Mouse (Mus musculus) hindlimb bud, embryonic 11.5 days (tissue): ENCODE results near the gene Pold2.
"Not testable (repeated sequence)": the region's sequence is repeated elsewhere in the genome, so short reads cannot be mapped to it uniquely, and the experiment has no call there.

Experiments used
- DNase-seq: peaks from one replicate; pipeline ENCODE4 v3.0.0-alpha.2; 2012; ENCODE audit warnings: low read depth, low spot score; ENCODE audit errors: extremely low spot score

Gene Pold2

GRCm38 (mm10) chr11:5898531-5898930 lies 20.4 kb upstream of the Pold2 start, which contains the start of gene Myl7:
Myl7 (minus strand) TSS chr11:5898782.
- DNase-seq: no peak

- DNase-seq: no peak
These were observed 19.7 kb upstream of the Pold2 start for GRCm38 (mm10) chr11:5897839-5898238.

GRCm38 (mm10) chr11:5897230-5897629 lies 19.1 kb upstream of the Pold2 start:
- DNase-seq: no peak

- no peak for DNase-seq
These were observed 15.7 kb upstream of the Pold2 start for GRCm38 (mm10) chr11:5893807-5894206.

GRCm38 (mm10) chr11:5892810-5893368 lies 14.8 kb upstream of the Pold2 start:
- DNase-seq: no peak

GRCm38 (mm10) chr11:5892151-5892591 lies 14.1 kb upstream of the Pold2 start:
- DNase-seq: no peak

- not testable (repeated sequence) for DNase-seq
These were observed 10.5 kb upstream of the Pold2 start for GRCm38 (mm10) chr11:5888563-5888962.

GRCm38 (mm10) chr11:5887250-5887649 lies 9.2 kb upstream of the Pold2 start:
- DNase-seq: no peak

GRCm38 (mm10) chr11:5886187-5886586 lies 8.1 kb upstream of the Pold2 start:
- DNase-seq: no peak

GRCm38 (mm10) chr11:5882518-5882917 lies 4.4 kb upstream of the Pold2 start:
- no peak for DNase-seq

GRCm38 (mm10) chr11:5879905-5880304 lies 1.8 kb upstream of the Pold2 start:
- DNase-seq: no peak

- DNase-seq: no peak
These were observed 569 bp upstream of the Pold2 start for GRCm38 (mm10) chr11:5878661-5879060.

GRCm38 (mm10) chr11:5877421-5877820 lies 671 bp downstream of the Pold2 start:
- DNase-seq: no peak

- no peak for DNase-seq
These were observed 4.9 kb downstream of the Pold2 start for GRCm38 (mm10) chr11:5873192-5873591.

- no peak for DNase-seq
These were observed 5.4 kb downstream of the Pold2 start for GRCm38 (mm10) chr11:5872707-5873106.

- DNase-seq: no peak
These were observed 8.0 kb downstream of the Pold2 start for GRCm38 (mm10) chr11:5870069-5870468.

- no peak for DNase-seq
These were observed 8.8 kb downstream of the Pold2 start for GRCm38 (mm10) chr11:5869331-5869730.

GRCm38 (mm10) chr11:5868324-5868723 lies 9.8 kb downstream of the Pold2 start:
- no peak for DNase-seq

GRCm38 (mm10) chr11:5867196-5867595 lies 10.9 kb downstream of the Pold2 start:
- DNase-seq: no peak

GRCm38 (mm10) chr11:5862394-5863105 lies 15.5 kb downstream of the Pold2 start:
- no peak for DNase-seq

- no peak for DNase-seq
These were observed 16.3 kb downstream of the Pold2 start, which contains the start of gene Aebp1 for GRCm38 (mm10) chr11:5861678-5862393. Aebp1 (plus strand) TSS chr11:5861947.

- no peak for DNase-seq
These were observed 17.5 kb downstream of the Pold2 start for GRCm38 (mm10) chr11:5860639-5861038.
